Mouse (Mus musculus): Measurements from ENCODE around the gene Rad21l.
"Not testable (repeated sequence)": the region's sequence is repeated elsewhere in the genome, so short reads cannot be mapped to it uniquely, and the experiment has no call there.

The Rad21l gene

GRCm38 (mm10) chr2:151628011-151628410, 40.3 kb downstream of the Rad21l start:
- DNase-seq (ENCODE audit: low spot score in 2 of 2) = no peak

DNA sequence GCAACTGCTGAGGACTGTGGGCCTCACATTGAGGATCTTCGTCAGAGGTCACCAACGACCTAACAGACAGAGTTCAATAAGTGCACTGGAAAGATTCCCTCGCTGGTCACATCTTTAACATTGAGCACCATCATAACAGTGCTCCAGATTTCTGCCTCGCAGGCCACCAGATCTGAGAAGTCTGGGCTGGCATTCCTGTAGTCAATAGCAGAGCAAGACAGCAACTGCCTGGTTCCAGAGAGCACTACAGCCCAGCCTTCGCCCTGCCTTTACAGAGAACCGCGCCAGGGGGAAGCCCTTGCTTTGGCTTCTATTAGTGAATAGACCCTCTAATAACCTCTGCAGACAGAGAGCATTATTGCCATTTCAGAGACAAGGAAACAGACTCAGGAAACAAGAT, 42.0 kb downstream of the Rad21l start:
- DNase-seq (ENCODE audit: low spot score in 2 of 2) = no peak

- DNase-seq (ENCODE audit: low spot score in 2 of 2) = peak; percentile 2 to 4
Measured at GRCm38 (mm10) chr2:151623776-151624175, 44.6 kb downstream of the Rad21l start.

DNA sequence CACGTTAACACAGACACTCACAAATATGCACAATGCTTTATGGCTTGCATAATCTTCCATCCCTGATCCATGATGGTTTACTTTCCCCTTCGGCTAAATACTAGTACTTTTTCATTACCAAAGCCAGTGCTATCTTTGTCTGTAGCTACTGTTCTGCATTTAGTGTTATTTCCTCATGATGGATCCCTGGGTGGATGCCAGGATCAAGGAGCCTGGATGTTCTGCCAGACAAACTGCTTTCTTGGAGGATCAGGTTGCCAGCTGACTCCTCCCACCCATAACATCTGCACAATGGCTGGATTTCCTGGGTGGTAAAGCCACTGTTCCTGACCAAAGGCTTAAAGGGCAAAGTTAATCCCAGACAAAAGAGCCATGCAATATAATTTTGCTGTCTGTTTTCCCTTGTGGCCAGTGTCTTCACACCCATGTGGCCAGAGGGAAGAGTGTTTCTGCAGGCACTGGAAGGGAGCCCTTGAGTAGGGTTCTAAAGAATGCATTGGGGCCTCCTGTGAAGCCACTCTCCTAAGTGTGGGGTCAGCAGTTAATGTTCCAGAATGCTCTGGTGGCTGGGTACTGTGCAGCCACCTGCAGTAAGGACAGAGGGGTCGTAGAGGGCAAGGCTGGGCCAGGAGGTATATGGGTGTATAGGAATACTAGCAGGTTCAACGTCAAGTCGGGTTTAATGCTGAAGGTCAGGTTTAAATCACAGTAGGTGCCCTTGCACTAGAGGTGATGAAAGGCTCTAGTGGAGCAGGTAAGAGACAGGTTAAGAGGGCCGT, 51.6 kb downstream of the Rad21l start:
- no peak for DNase-seq (ENCODE audit: low spot score in 2 of 2)

GRCm38 (mm10) chr2:151615779-151616178, 52.6 kb downstream of the Rad21l start:
- not testable (repeated sequence) for DNase-seq (ENCODE audit: low spot score in 2 of 2)

DNA sequence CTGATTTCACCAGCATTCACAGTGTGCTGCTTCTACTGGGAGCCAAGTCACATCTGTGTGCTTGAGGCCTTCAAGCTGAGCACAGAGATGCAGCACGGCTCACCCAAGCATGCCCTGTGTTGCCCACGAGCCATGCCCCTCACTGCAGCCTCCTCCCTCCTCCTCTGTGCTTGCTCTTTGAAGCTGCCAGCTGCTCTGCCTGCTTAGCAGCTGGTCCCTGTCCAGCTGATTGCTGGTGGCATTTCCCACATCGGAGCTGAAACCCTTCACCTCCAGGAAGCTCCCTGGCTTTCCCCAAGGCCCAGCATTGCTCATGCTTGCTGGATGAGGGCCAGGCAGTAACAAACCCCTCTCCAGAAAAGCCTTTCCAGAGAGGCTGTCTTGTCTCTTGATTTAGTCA, 58.4 kb downstream of the Rad21l start:
- no peak for DNase-seq (ENCODE audit: low spot score in 2 of 2)

- no peak for DNase-seq (ENCODE audit: low spot score in 2 of 2)
Measured at GRCm38 (mm10) chr2:151608435-151608834, 59.9 kb downstream of the Rad21l start.

GRCm38 (mm10) chr2:151605437-151605987, 62.8 kb downstream of the Rad21l start:
- DNase-seq (ENCODE audit: low spot score in 2 of 2) = peak; percentile 43 to 59

GRCm38 (mm10) chr2:151603630-151604029, 64.7 kb downstream of the Rad21l start:
- DNase-seq (ENCODE audit: low spot score in 2 of 2) = no peak

DNA sequence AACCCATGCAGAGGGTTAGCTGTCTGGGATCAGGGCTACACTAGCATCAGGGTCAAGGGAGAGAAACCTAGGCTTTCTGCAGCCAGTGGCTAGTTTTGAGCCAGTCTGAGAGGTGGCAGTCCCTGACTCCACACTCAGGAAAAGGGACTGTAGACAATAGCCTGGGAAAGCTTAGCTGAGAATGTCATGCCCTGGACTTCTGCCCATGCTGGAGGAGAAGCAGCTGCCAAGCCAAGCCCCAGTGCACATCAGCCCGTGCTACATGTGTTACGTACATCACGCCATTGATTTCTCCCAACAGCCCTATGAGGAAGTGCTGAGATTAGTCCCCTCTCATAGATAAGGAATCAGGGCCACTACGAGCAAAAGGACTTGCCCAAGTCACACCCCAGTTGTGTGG, 66.2 kb downstream of the Rad21l start:
- no peak for DNase-seq (ENCODE audit: low spot score in 2 of 2)

GRCm38 (mm10) chr2:151598068-151598467, 70.3 kb downstream of the Rad21l start:
- DNase-seq (ENCODE audit: low spot score in 2 of 2) = no peak

All from frontal cortex, postnatal 25 days (tissue).